27 mouse cellular contexts compared by ENCODE assay signal in the genomic region with DNA sequence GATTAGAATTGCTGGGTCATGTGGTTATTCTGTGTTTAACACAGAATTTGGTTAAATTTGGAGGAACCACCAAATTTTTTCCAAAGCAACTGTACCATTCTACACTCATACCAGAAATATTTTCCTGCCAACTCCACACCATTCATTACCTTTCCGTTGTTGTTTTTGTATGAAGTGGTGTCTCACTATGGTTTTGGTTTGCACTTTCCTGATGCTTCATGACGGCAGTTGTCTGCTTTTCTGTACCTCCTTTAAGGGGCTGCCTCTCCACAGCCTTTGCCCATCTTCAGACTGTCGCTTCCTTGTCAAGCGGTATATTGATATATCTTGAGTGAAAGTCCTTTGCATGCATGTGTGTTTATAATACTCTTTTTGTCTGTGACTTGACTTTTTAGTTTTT. TPM values are rescaled to one million over a fixed set of nuclear protein-coding genes. Genes with fewer than 3 reads are reported as not detected.
DNase-seq lines count a peak whose midpoint lies in the region; ATAC-seq and TF ChIP-seq lines count a peak whose summit lies in the region.
"Had no signal": no experiment of that assay in that cellular context is flagged by ENCODE, and none has a peak within 500 bp of the region (broad histone marks: within the 10 kb centered on the region; RNA-seq: fewer than 3 reads in every experiment).

No protein-coding gene starts in this region.

- peak; percentile 29; the same call in 1 of the 2 replicates for TF ChIP-seq EP300 in CH12.LX (IDR thresholded peaks at IDR 0.05; ENCODE audit: low read length)

- peak; percentile 22 for DNase-seq in heart, adult 11 months
- no peak for DNase-seq in heart, adult 9 months (ENCODE audit: low spot score in 2 of 2)
- DNase-seq in CD4-positive helper T cell, adult 2 months (ENCODE audit: low read depth, low spot score), result peak; percentile 59
- no peak for DNase-seq in CH12.LX (ENCODE audit: extremely low read depth)
- DNase-seq in induced T-regulatory cell, adult 2 months (ENCODE audit: low read depth), result peak; percentile 70
- DNase-seq in forebrain, postnatal 0 days, result no peak
- no peak for DNase-seq in cerebellum, postnatal 14 days
- DNase-seq in cerebellum, adult 11 months, result no peak
- DNase-seq: adrenal gland, adult 8-10 months; adrenal gland, postnatal 14 days; adrenal gland, postnatal 36 days; cerebellum, adult 18-20 months; cerebellum, adult 8-10 months; cerebellum, adult 9-11 months; cerebellum, postnatal 25 days had no signal

- 95% methylated on average over 4 of the region's 4 CpGs for WGBS in forebrain, postnatal 0 days

- no peak for TF ChIP-seq CTCF in CH12.LX (conservative IDR thresholded peaks at IDR 0.05 in 1 of 2, IDR thresholded peaks at IDR 0.05 in 1 of 2; ENCODE audit: low read depth in 2 of 2, low read length in 2 of 2)
- TF ChIP-seq CTCF in forebrain, postnatal 0 days (IDR thresholded peaks at IDR 0.05; ENCODE audit: low read depth), result no peak

- H3K4me3 ChIP-seq in CH12.LX (replicated peaks in 1 of 3; ENCODE audit: low read depth in 2 of 3, low read length in 2 of 3, poor library complexity in 1 of 3), result no peak overlapping the region
- no peak overlapping the region for H3K4me3 ChIP-seq in forebrain, postnatal 0 days (ENCODE audit: low read depth, low read length)
- H3K4me3 ChIP-seq: embryonic facial prominence, embryonic 10.5 days; embryonic facial prominence, embryonic 12.5 days; forebrain, embryonic 13.5 days; forebrain, embryonic 15.5 days had no signal

- no peaks in the 10 kb centered on the region for H3K79me2 ChIP-seq in CH12.LX (replicated peaks; ENCODE audit: control insufficient read depth, extremely low read depth, insufficient read depth, poor library complexity, severe bottlenecking)

- no peaks in the 10 kb centered on the region for H3K27me3 ChIP-seq in CH12.LX (replicated peaks)
- H3K27me3 ChIP-seq in forebrain, postnatal 0 days (ENCODE audit: insufficient read depth, low read length), result no peaks in the 10 kb centered on the region
- H3K27me3 ChIP-seq: embryonic facial prominence, embryonic 12.5 days; forebrain, embryonic 13.5 days; forebrain, embryonic 15.5 days had no signal

- H3K9ac ChIP-seq in CH12.LX (ENCODE audit: insufficient read depth, low read depth), result no peak overlapping the region
- no peak overlapping the region for H3K9ac ChIP-seq in forebrain, postnatal 0 days
- H3K9ac ChIP-seq: embryonic facial prominence, embryonic 12.5 days; forebrain, embryonic 13.5 days; forebrain, embryonic 15.5 days had no signal

- H3K4me1 ChIP-seq in CH12.LX (ENCODE audit: control insufficient read depth in 1 of 2, insufficient read depth in 2 of 2), result peaks cover 30 to 59% of the 10 kb centered on the region in 2 experiments
- no peaks in the 10 kb centered on the region for H3K4me1 ChIP-seq in forebrain, postnatal 0 days (ENCODE audit: insufficient read depth)
- H3K4me1 ChIP-seq: embryonic facial prominence, embryonic 12.5 days; forebrain, embryonic 13.5 days; forebrain, embryonic 15.5 days had no signal

- H3K36me3 ChIP-seq in CH12.LX (replicated peaks in 1 of 2; ENCODE audit: control insufficient read depth in 1 of 2, insufficient read depth in 1 of 2, low read length in 1 of 2), result no peaks in the 10 kb centered on the region
- H3K36me3 ChIP-seq in forebrain, postnatal 0 days (ENCODE audit: insufficient read depth), result no peaks in the 10 kb centered on the region
- H3K36me3 ChIP-seq: embryonic facial prominence, embryonic 10.5 days; embryonic facial prominence, embryonic 12.5 days; forebrain, embryonic 15.5 days had no signal

- no peak overlapping the region for H3K27ac ChIP-seq in CH12.LX (ENCODE audit: insufficient read depth, low read depth)
- no peak overlapping the region for H3K27ac ChIP-seq in forebrain, postnatal 0 days (ENCODE audit: low read depth, low read length)
- H3K27ac ChIP-seq: embryonic facial prominence, embryonic 10.5 days; embryonic facial prominence, embryonic 12.5 days; forebrain, embryonic 13.5 days; forebrain, embryonic 15.5 days had no signal

- H3K4me2 ChIP-seq in CH12.LX (ENCODE audit: insufficient read depth, low read depth, poor library complexity, severe bottlenecking), result no peak overlapping the region
- no peak overlapping the region for H3K4me2 ChIP-seq in forebrain, postnatal 0 days (ENCODE audit: low read depth)
- H3K4me2 ChIP-seq: embryonic facial prominence, embryonic 12.5 days; forebrain, embryonic 13.5 days; forebrain, embryonic 15.5 days had no signal

- TF ChIP-seq RAD21 in CH12.LX (IDR thresholded peaks at IDR 0.05; ENCODE audit: low read depth, low read length), result no peak

- in situ Hi-C loops in CH12.LX (cut with MboI; ENCODE audit: low pct_ligation_motif_present, low pct_unique_long_range_greater_than_20kb, low sequenced_read_pairs), result no loop called here

- dilution Hi-C loops in CH12.LX (cut with MboI; ENCODE audit: extremely low pct_ligation_motif_present, extremely low pct_unique_long_range_greater_than_20kb, low sequenced_read_pairs), result no loop called here

- no peak for TF ChIP-seq POLR2A in CH12.LX (IDR thresholded peaks at IDR 0.05; ENCODE audit: low read depth, low read length)

- peaks cover 6% of the 10 kb centered on the region for H3K9me3 ChIP-seq in CH12.LX (replicated peaks; ENCODE audit: low read length)
- H3K9me3 ChIP-seq in forebrain, postnatal 0 days (ENCODE audit: low read length), result no peaks in the 10 kb centered on the region
- H3K9me3 ChIP-seq: embryonic facial prominence, embryonic 12.5 days; forebrain, embryonic 13.5 days; forebrain, embryonic 15.5 days had no signal

- no peak for ATAC-seq in forebrain, postnatal 0 days
- ATAC-seq: activated CD4-positive, CD25-positive, alpha-beta regulatory T cell, adult 4 months; forebrain, embryonic 13.5 days; forebrain, embryonic 15.5 days had no signal

TF ChIP-seq in CH12.LX, 34 proteins besides CTCF, POLR2A, EP300 and RAD21:
- TF ChIP-seq TBP (conservative IDR thresholded peaks at IDR 0.05; ENCODE audit: low read depth, low read length) (no peak), JUND (conservative IDR thresholded peaks at IDR 0.05; ENCODE audit: low read depth, low read length) (no peak), BHLHE40 (IDR thresholded peaks at IDR 0.05; ENCODE audit: low read depth, low read length) (0 out of 2 replicates have a peak, but pooled peaks have one; percentile 4)

RNA-seq across cellular contexts. Expression of a gene that starts 23.2 kb away (rescaled TPM):
- total RNA-seq in CH12.LX (2012; rRNA removed) (57.8 and 71.0 TPM in 2 replicates), CH12.LX (2014; rRNA removed) (96.6 and 107 TPM in 2 replicates)
- polyA plus RNA-seq in CH12.LX (2012; ENCODE audit: insufficient read length, low read depth), result 68.5 and 81.5 TPM in 2 replicates
- 10.0 and 13.9 TPM in 2 replicates for total RNA-seq in forebrain, postnatal 0 days (2014; rRNA removed)
- polyA plus RNA-seq in forebrain, postnatal 0 days (2015; fragmentation: Nextera tagmentation; extraction: Ambion mirVana), result 19.1 and 20.2 TPM in 2 replicates

RNA-seq across cellular contexts. Expression of a gene that starts 25.6 kb away (rescaled TPM):
- total RNA-seq in CH12.LX (2012; rRNA removed) (0.08 TPM in 1 of 2 replicates, not detected in the other), CH12.LX (2014; rRNA removed) (not detected in 2 replicates)
- polyA plus RNA-seq in CH12.LX (2012; ENCODE audit: insufficient read length, low read depth), result not detected in 2 replicates
- not detected in 2 replicates for total RNA-seq in forebrain, postnatal 0 days (2014; rRNA removed)
- not detected in 2 replicates for polyA plus RNA-seq in forebrain, postnatal 0 days (2015; fragmentation: Nextera tagmentation; extraction: Ambion mirVana)
- total RNA-seq: adrenal gland, adult 18-20 months; adrenal gland, adult 8-10 months; adrenal gland, postnatal 14 days; adrenal gland, postnatal 36 days; ES-E14; MEL had no signal
- polyA plus RNA-seq: C2C12; cortical plate, adult 2 months; embryonic facial prominence, embryonic 12.5 days; forebrain, embryonic 11.5 days; forebrain, embryonic 13.5 days; forebrain, embryonic 15.5 days; frontal cortex, adult 2 months had no signal

RNA-seq across cellular contexts. Expression of a gene that starts 42.8 kb away (rescaled TPM):
- total RNA-seq in CH12.LX (2012; rRNA removed) (69.0 and 71.4 TPM in 2 replicates), CH12.LX (2014; rRNA removed) (122 and 135 TPM in 2 replicates)
- 66.8 and 80.6 TPM in 2 replicates for polyA plus RNA-seq in CH12.LX (2012; ENCODE audit: insufficient read length, low read depth)
- total RNA-seq in forebrain, postnatal 0 days (2014; rRNA removed), result 178 and 203 TPM in 2 replicates
- polyA plus RNA-seq in forebrain, postnatal 0 days (2015; fragmentation: Nextera tagmentation; extraction: Ambion mirVana), result 89.3 and 110 TPM in 2 replicates

RNA-seq across cellular contexts. Expression of a gene that starts 50.2 kb away (rescaled TPM):
- total RNA-seq in CH12.LX (2012; rRNA removed), result not detected in 2 replicates
- 0.08 TPM in 1 of 2 replicates, not detected in the other for total RNA-seq in CH12.LX (2014; rRNA removed)
- 0.05 TPM in 1 of 2 replicates, not detected in the other for polyA plus RNA-seq in CH12.LX (2012; ENCODE audit: insufficient read length, low read depth)
- total RNA-seq in forebrain, postnatal 0 days (2014; rRNA removed), result 0.46 and 0.67 TPM in 2 replicates
- polyA plus RNA-seq in forebrain, postnatal 0 days (2015; fragmentation: Nextera tagmentation; extraction: Ambion mirVana), result 0.38 and 0.80 TPM in 2 replicates
- total RNA-seq: MEL had no signal
- polyA plus RNA-seq: activated CD4-positive, CD25-positive, alpha-beta regulatory T cell, adult 4 months; C2C12 had no signal

Comparison
In these comparisons a context has a peak if more than half of its experiments do, and no peak if none do; other contexts are left out.
1. DNase-seq: peak in heart, adult 11 months (single experiment), CD4-positive helper T cell, adult 2 months (single experiment) and induced T-regulatory cell, adult 2 months (single experiment); none in heart, adult 9 months (0 of 2), CH12.LX (single experiment), forebrain, postnatal 0 days (single experiment), cerebellum, postnatal 14 days (0 of 2) and cerebellum, adult 11 months (single experiment).